Mouse (Mus musculus) heart, postnatal 0 days (tissue): ENCODE measurements around the gene Cldn12. TPM values are rescaled to one million over a fixed set of nuclear protein-coding genes. Genes with fewer than 3 reads are reported as not detected.
A peak's percentile ranks its signal among the peaks of the same experiment; 100 is the strongest.

Experiments
- ATAC-seq: fragments of 200-750 bp; cut with Nextera tagmentation; 2 replicates; pipeline ENCODE4 v1.8.0; 2017; ENCODE audit warnings: low read depth, moderate number of reproducible peaks, moderate library complexity; ENCODE audit not compliant: insufficient read depth
- DNase-seq: peaks from one replicate; pipeline ENCODE4 v3.0.0-alpha.2; 2016; ENCODE audit warnings: low spot score
- H3K27ac ChIP-seq: fragments of 300-500 bp; sonication (generic); 2 replicates; pipeline ENCODE4 v1.5.1; 2014; ENCODE audit warnings: low read depth, mild to moderate bottlenecking
- H3K27me3 ChIP-seq: fragments of 300-500 bp; sonication (generic); 2 replicates; pipeline ENCODE4 v1.6.1; 2014; ENCODE audit warnings: low read length, mixed read lengths; ENCODE audit not compliant: control insufficient read depth, insufficient read depth
- H3K36me3 ChIP-seq: fragments of 300-500 bp; sonication (generic); replicated peaks from 2 replicates; pipeline ENCODE4 v1.6.1; 2014; ENCODE audit warnings: low read length, mixed read lengths; ENCODE audit not compliant: control insufficient read depth, insufficient read depth
- H3K4me1 ChIP-seq: fragments of 300-500 bp; sonication (generic); 2 replicates; pipeline ENCODE4 v1.6.1; 2014; ENCODE audit warnings: antibody characterized with exemption; ENCODE audit not compliant: control insufficient read depth, insufficient read depth
- H3K4me2 ChIP-seq: fragments of 300-500 bp; sonication (generic); 2 replicates; pipeline ENCODE4 v1.6.1; 2014; ENCODE audit warnings: low read depth, mild to moderate bottlenecking, low read length, moderate library complexity
- H3K4me3 ChIP-seq: fragments of 300-500 bp; sonication (generic); 2 replicates; pipeline ENCODE4 v1.5.1; 2014; ENCODE audit warnings: low read depth, low read length
- H3K9ac ChIP-seq: fragments of 300-500 bp; sonication (generic); replicated peaks from 2 replicates; pipeline ENCODE4 v1.6.1; 2014; ENCODE audit warnings: low read depth, low read length, mixed read lengths
- H3K9me3 ChIP-seq: fragments of 300-500 bp; sonication (generic); replicated peaks from 2 replicates; pipeline ENCODE4 v1.6.1; 2016; ENCODE audit warnings: low read length; ENCODE audit not compliant: control insufficient read depth
- CTCF ChIP-seq: IDR thresholded peaks from 2 replicates; pipeline ENCODE4 v1.5.1; 2016; ENCODE audit warnings: antibody characterized with exemption, control low read depth, low read depth
- EP300 ChIP-seq: IDR thresholded peaks from 2 replicates; pipeline ENCODE4 v1.6.1; 2016; ENCODE audit warnings: antibody characterized with exemption, low read depth
- WGBS: fragments of 180-500 bp; shearing (Covaris S2); extraction: QIAGEN DNeasy Blood & Tissue Kit; methylation state at CpG from one replicate; pipeline ENCODE4 v1.1.7; 2014; 5-methylcytosine and 5-hydroxymethylcytosine counted together
- polyA plus RNA-seq: library from polyadenylated mRNA; unstranded; fragments of >200 nt; fragmentation: Nextera tagmentation; extraction: Ambion mirVana; gene quantifications from 2 replicates; pipeline ENCODE4 v1.2.1, GENCODE M21; 2015
- total RNA-seq: library from RNA; depleted of rRNA; stranded (reverse); fragments of >200 nt; gene quantifications from 2 replicates; pipeline ENCODE4 v1.2.3, GENCODE M21; 2014; ENCODE audit warnings: low replicate concordance

Cldn12 gene
- total and polyA plus RNA-seq, 2 experiments from 2014 or later = 12.6 to 16.8 TPM

DNA sequence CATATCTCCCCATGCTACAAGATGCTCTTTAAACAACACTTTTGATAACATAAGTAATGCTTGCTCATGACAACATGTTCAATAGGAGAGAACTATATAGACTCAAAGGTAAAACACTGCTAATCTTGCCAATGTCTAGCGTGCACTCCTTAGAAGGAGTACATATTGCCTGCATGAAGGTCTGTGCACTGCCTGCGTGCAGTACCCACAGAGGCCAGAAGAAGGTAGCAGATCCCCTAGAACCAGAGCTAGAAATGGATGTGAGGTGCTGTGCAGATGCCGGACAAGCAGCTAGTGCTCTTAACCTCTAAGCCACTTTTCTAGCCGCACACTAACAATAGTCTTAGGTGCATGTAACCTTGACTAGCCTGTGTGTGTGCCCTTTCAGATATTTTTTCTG lies 22.6 kb downstream of the Cldn12 start:
- Histone ChIP-seq H3K4me3 (no peak overlapping the region), H3K36me3 (no peaks in the 10 kb centered on the region), H3K4me1 (no peaks in the 10 kb centered on the region), H3K9ac (no peak overlapping the region), H3K27me3 (no peaks in the 10 kb centered on the region), H3K27ac (no peak overlapping the region), H3K4me2 (no peak overlapping the region), H3K9me3 (0 out of 2 replicates have a peak, but pooled peaks cover 4% of the 10 kb centered on the region)
- ATAC-seq = no peak
- no peak for DNase-seq
- no peak for TF ChIP-seq CTCF
- no peak for TF ChIP-seq EP300
- 93% methylated on average over 4 of the region's 4 CpGs for WGBS

DNA sequence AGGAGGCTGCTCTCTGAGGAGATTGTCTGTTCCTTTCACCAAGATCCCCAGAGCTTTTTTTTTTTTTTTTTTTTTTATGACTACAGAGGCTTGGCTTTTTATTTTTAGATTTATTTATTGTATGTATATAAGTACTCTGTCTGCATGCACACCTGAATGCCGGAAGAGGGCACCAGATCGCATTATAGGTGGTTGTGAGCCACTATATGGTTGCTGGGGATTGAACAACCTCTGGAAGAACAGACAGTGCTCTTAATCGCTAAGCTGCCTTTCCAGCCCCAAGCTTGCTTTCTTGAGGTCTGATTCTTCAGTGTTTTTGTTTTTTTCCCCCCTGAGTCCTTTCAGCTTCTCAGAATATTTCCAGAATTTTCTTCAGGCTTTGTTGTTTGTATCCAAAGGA lies 28.7 kb downstream of the Cldn12 start:
- no peaks in the 10 kb centered on the region for H3K9me3 ChIP-seq
- no peak for ATAC-seq
- H3K4me1 ChIP-seq = 0 out of 2 replicates have a peak, but pooled peaks cover 8% of the 10 kb centered on the region
- H3K27me3 ChIP-seq = no peaks in the 10 kb centered on the region
- WGBS = 61% methylated on average over 3 of the region's 3 CpGs
- no peak overlapping the region for H3K4me2 ChIP-seq
- DNase-seq = no peak
- no peak for TF ChIP-seq CTCF
- no peak for TF ChIP-seq EP300
- H3K9ac ChIP-seq = no peak overlapping the region
- no peak overlapping the region for H3K4me3 ChIP-seq
- no peak overlapping the region for H3K27ac ChIP-seq
- H3K36me3 ChIP-seq = no peaks in the 10 kb centered on the region

DNA sequence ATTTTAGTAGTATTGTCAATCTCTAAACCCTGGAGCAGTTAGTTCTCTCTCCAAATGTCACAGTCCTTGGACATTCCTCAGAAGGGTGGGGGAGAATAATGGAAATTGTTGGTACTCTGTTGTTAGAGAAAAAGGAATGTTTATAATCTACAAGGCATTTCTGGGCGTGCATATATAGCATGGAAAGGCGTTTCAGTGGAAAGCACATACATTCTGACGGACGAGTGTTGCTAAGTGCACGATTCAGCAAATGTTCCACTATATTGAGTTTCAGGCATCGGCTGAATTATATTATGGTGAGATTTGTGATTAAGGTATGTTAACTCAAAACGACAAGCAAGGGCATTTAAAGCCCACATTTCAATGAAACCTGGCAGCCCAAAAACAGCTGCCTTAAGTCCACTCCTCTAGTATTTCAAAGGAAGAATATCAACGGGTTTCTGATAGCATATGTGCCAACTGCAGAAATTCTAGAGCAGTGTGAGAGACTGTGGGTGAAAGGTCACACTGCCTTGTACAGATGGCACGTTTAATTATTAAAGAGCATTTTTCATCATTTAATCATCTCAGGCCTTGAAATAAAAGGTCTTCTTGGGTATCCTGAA lies 31.4 kb downstream of the Cldn12 start:
- Histone ChIP-seq H3K4me1 (0 out of 2 replicates have a peak, but pooled peaks cover 8% of the 10 kb centered on the region), H3K4me2 (no peak overlapping the region), H3K9ac (no peak overlapping the region), H3K27ac (no peak overlapping the region), H3K4me3 (no peak overlapping the region), H3K27me3 (no peaks in the 10 kb centered on the region), H3K9me3 (no peaks in the 10 kb centered on the region), H3K36me3 (no peaks in the 10 kb centered on the region)
- TF ChIP-seq EP300 (no peak), CTCF (no peak)
- DNase-seq (no peak), ATAC-seq (no peak)
- WGBS = 62% methylated on average over 9 of the region's 9 CpGs

DNA sequence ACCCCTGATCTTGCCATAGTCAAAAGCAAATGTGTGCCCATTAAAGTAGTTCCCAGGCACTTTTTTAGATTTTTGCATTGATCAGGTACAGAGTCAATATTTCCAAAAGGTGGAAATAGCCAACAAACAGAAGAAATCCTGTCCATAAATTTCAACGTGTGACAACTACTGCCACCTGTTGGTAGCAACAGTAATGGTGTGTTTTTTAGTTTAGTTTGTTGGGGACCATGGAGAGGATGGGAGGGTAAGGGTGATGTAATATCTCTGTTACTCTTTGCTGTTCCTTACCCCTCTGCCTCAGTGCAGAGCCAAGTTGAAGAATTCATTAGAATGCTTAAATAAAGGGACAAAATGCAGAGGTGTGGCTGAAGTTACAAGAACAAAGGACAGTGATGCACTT lies 33.1 kb downstream of the Cldn12 start:
- H3K4me2 ChIP-seq = no peak overlapping the region
- WGBS = 0% methylated on average over 1 of the region's 1 CpGs
- H3K4me1 ChIP-seq = 0 out of 2 replicates have a peak, but pooled peaks cover 8% of the 10 kb centered on the region
- H3K36me3 ChIP-seq = no peaks in the 10 kb centered on the region
- TF ChIP-seq EP300 (no peak), CTCF (peak; percentile 71)
- H3K9me3 ChIP-seq = no peaks in the 10 kb centered on the region
- no peak for ATAC-seq
- DNase-seq = peak; percentile 35
- no peaks in the 10 kb centered on the region for H3K27me3 ChIP-seq
- H3K9ac ChIP-seq = no peak overlapping the region
- no peak overlapping the region for H3K4me3 ChIP-seq
- H3K27ac ChIP-seq = no peak overlapping the region

DNA sequence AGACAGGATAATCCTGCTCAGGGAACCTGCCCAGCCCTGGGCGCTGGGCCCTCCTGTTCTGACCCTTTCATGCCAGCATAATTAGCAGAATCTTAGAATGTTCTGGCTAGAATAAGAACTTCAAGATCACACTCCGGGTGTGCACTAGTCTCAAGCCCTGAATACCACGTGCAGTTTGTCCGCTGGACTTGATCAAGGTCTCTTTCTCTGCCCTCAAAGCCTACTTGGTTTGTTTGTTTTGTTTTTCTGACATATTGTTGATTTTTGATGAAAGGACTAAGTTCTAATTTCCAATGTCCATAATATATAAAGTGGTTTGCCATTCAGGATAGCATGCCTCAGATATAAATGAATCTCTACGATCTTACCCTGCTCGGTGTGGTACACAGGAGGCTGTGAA lies 35.7 kb downstream of the Cldn12 start, which contains the start of gene 1700015F17Rik:
TSS of gene 1700015F17Rik (minus strand) at position 101 of the 400 bp plus-strand sequence.
- Histone ChIP-seq H3K4me3 (no peak within 1 kb of the TSS), H3K27me3 (no peaks in the 10 kb centered on the region), H3K4me2 (no peak within 1 kb of the TSS), H3K36me3 (no peaks in the 10 kb centered on the region), H3K9ac (no peak within 1 kb of the TSS), H3K9me3 (no peaks in the 10 kb centered on the region), H3K4me1 (0 out of 2 replicates have a peak, but pooled peaks cover 8% of the 10 kb centered on the region), H3K27ac (no peak within 1 kb of the TSS)
- TF ChIP-seq CTCF (no peak), EP300 (no peak)
- WGBS = 90% methylated on average over 6 of the region's 6 CpGs
- DNase-seq (no peak), ATAC-seq (no peak)

DNA sequence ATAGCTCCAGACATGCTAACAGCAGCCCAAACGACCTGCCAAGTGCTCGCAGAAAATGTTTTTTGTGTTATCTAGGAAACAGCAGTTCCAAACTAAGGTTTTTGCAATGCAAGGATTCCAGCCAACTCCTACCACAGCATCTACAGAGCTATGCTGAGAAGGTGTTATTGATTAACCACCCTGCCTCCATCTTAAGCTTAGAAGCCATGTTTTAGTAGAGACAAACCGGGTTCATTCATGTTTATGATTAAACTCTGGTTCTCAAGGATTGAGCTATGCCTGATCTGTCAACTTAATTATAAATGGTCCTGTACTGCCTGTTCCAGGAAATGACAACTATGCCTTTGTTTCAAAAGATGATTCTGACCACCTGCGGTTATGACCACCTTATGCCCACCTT lies 38.6 kb downstream of the Cldn12 start:
- DNase-seq (no peak), ATAC-seq (no peak)
- Histone ChIP-seq H3K27me3 (no peaks in the 10 kb centered on the region), H3K4me3 (no peak overlapping the region), H3K27ac (no peak overlapping the region), H3K9me3 (no peaks in the 10 kb centered on the region), H3K36me3 (no peaks in the 10 kb centered on the region), H3K4me2 (no peak overlapping the region), H3K9ac (no peak overlapping the region), H3K4me1 (no peaks in the 10 kb centered on the region)
- TF ChIP-seq EP300 = no peak
- TF ChIP-seq CTCF = no peak
- 69% methylated on average over 4 of the region's 4 CpGs for WGBS
